Mouse (Mus musculus) olfactory bulb, adult 2 months (tissue): ENCODE data around the gene Ppard. TPM values are rescaled to one million over a fixed set of nuclear protein-coding genes. Genes with fewer than 3 reads are reported as not detected.

Source experiments
- H3K27ac ChIP-seq: fragments of 200-500 bp; 2 replicates; pipeline ENCODE4 v1.5.1; 2012; ENCODE audit warnings: low read depth, low read length; ENCODE audit not compliant: insufficient read depth
- H3K4me1 ChIP-seq: fragments of 200-500 bp; 2 replicates; pipeline ENCODE4 v1.6.1; 2012; ENCODE audit warnings: low read length; ENCODE audit not compliant: control insufficient read depth, insufficient read depth
- H3K4me3 ChIP-seq: fragments of 200-500 bp; 2 replicates; pipeline ENCODE4 v1.5.1; 2012; ENCODE audit warnings: mild to moderate bottlenecking, low read depth, low read length, moderate library complexity; ENCODE audit not compliant: insufficient read depth
- CTCF ChIP-seq: fragments of 200-500 bp; IDR thresholded peaks from 2 replicates; pipeline ENCODE4 v1.5.1; 2012; ENCODE audit warnings: low read depth, mild to moderate bottlenecking, low read length, moderate library complexity; ENCODE audit not compliant: insufficient read depth
- POLR2A ChIP-seq: fragments of 200-500 bp; IDR thresholded peaks from 2 replicates; pipeline ENCODE4 v1.6.1; 2012; ENCODE audit warnings: mild to moderate bottlenecking, low read depth, low read length, moderate library complexity; ENCODE audit not compliant: insufficient read depth
- WGBS: fragments of 180-500 bp; shearing (Covaris S2); methylation state at CpG from one replicate; pipeline ENCODE4 v1.1.7; 2018; 5-methylcytosine and 5-hydroxymethylcytosine counted together
- polyA plus RNA-seq: library from polyadenylated mRNA; stranded (reverse); fragments of >200 nt; gene quantifications from 2 replicates; pipeline ENCODE4 v1.2.4, GENCODE M21; 2012; ENCODE audit warnings: low replicate concordance; ENCODE audit not compliant: missing spikeins, insufficient read depth, insufficient read length

The Ppard gene
- polyA plus RNA-seq, 1 experiment, result not detected

DNA sequence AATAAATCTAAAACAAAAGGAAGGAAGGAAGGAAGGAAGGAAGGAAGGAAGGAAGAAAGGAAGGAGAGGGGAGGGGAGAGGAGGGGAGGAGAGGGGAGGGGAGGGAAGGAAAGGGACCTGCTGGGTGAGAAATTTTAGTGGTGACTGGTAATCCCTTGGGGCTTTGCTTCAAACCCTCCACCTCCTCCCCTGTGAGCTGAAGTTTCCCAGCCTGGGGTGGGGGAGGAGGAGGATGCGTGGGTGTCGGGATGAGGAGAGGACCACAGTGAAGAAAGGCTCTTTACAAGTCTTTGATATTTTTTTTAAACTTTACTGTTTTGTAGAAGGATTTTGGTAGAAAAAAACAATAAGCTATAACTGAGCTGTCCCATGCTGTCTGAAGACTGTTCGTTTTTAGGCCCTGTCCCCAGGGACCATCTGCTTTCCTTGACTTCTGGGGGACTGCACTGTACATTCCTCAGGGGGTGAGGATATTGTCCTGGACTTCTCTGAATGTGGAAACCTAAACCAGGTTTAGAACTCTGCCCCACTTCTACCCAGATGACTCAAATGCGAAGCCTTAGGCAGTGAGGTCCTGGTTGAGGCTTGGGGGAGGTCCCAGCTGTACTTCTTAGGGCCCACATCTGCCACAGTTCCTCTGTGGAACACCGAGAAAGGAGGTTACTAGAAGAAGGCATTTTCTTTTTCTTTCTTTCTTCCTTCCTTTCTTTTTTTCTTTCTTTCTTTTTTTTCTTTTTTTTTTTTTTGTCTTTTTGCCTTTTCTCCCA, 79.0 kb downstream of the Ppard start:
- WGBS, result 64% methylated on average over 5 of the region's 5 CpGs
- TF ChIP-seq CTCF (no peak), POLR2A (no peak)

GRCm38 (mm10) chr17:28312232-28313211, 80.0 kb downstream of the Ppard start:
- 20% methylated on average over 17 of the region's 17 CpGs for WGBS
- peak overlapping the region; percentile 98 for H3K4me3 ChIP-seq
- H3K4me1 ChIP-seq, result peaks cover 23% of the 10 kb centered on the region
- H3K27ac ChIP-seq, result no peak overlapping the region
- TF ChIP-seq POLR2A (no peak), CTCF (0 out of 2 replicates have a peak, but pooled peaks have one; percentile 14)

More for the DNA sequence above, 79.0 kb downstream of the Ppard start:
- Histone ChIP-seq H3K27ac (no peak overlapping the region), H3K4me1 (peaks cover 23% of the 10 kb centered on the region), H3K4me3 (no peak overlapping the region)

DNA sequence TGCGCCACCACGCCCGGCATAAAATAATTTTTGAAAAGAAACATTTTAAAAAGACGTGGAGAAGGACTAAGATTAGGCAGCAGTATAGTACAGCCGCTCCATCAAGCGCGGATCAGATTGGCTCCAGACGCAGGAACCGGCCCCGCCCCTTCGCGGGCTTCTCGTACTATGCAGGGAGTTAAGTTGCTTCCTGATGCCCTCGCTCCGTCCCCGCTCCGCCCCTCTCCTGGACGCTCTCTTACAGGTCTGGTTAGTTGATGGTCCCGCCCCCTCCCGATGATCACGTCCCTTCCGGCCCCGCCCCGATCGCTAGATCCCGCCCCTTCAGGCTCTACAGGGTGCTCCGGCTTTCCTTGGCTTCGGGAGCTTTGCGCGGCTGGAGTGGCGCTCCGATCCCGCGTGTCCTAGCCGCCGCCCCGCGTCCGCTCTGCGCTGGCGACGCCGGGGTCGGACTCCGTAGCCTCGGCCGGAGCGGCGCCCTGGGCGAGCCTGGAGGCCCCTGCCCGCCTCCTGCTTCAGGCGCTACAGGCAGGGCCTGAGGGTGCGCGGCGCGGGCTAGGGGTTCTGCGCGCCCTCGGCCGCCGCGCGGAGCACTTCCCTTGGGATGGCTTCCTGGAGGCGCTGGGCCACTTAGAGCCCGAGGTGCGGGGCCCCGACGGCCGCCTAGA, 80.8 kb downstream of the Ppard start, which contains the start of gene Fance:
Fance (plus strand) TSS at position 308 of the 668 bp plus-strand sequence.
- H3K4me3 ChIP-seq, result peak within 1 kb of the TSS; percentile 98
- WGBS, result under 1% methylated on average over 69 of the region's 69 CpGs
- TF ChIP-seq POLR2A (peak; percentile 66; the same call in 1 of the 2 replicates), CTCF (no peak)
- H3K27ac ChIP-seq, result peak within 1 kb of the TSS; percentile 60
- peaks cover 23% of the 10 kb centered on the region for H3K4me1 ChIP-seq

DNA sequence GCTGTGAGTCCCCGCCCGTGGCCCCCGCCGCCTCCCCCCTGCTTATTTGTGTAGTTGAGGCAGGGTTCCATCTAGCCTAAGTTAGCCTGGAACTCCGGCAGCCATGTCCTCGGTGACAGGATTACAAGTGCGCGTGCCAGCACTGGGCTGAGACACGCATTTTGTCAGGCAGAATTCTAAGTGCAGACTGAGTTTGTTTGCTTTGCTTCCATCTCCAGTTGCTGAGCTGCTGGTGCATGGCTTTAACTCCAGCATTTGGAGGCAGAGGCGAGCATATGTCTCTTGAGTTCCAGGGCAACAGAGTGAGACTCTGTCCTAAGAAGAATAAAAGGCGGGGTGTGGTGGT, 81.4 kb downstream of the Ppard start:
- Histone ChIP-seq H3K4me3 (peak overlapping the region; percentile 98), H3K27ac (no peak overlapping the region), H3K4me1 (peaks cover 19% of the 10 kb centered on the region)
- 3% methylated on average over 11 of the region's 11 CpGs for WGBS
- TF ChIP-seq CTCF, result no peak
- TF ChIP-seq POLR2A, result no peak

- WGBS, result 64% methylated on average over 20 of the region's 20 CpGs
These were observed 83.2 kb downstream of the Ppard start for GRCm38 (mm10) chr17:28315611-28316160.

GRCm38 (mm10) chr17:28316476-28316875, 84.0 kb downstream of the Ppard start:
- WGBS, result 92% methylated on average over 9 of the region's 9 CpGs
- no peak for TF ChIP-seq POLR2A
- TF ChIP-seq CTCF, result no peak
- Histone ChIP-seq H3K4me3 (no peak overlapping the region), H3K27ac (no peak overlapping the region), H3K4me1 (peaks cover 19% of the 10 kb centered on the region)

More at GRCm38 (mm10) chr17:28315611-28316160, 83.2 kb downstream of the Ppard start:
- TF ChIP-seq POLR2A (no peak), CTCF (no peak)
- Histone ChIP-seq H3K4me3 (no peak overlapping the region), H3K27ac (no peak overlapping the region), H3K4me1 (peaks cover 19% of the 10 kb centered on the region)

DNA sequence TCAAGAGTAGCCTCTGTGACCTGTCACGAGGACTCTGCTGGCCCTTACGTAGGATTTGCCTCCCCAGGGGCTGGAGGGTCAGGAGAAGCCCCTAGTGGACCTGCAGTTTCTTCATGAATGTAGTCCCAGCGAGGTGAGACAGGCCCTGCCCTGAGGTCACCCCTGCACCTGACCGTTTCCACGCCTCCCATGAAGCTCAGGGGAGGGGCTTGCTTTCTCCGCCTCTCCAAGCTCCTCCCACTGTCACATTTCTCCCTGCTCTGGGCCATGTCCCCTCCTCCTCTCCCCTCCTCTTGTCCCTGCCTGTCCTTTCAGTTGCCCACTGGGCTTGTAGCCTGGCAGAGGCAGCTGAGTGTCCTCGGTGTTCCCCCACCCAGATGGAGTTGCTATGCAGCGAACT, 84.6 kb downstream of the Ppard start:
- 63% methylated on average over 8 of the region's 8 CpGs for WGBS
- TF ChIP-seq POLR2A (no peak), CTCF (no peak)
- Histone ChIP-seq H3K4me3 (no peak overlapping the region), H3K4me1 (peaks cover 19% of the 10 kb centered on the region), H3K27ac (no peak overlapping the region)

- no peak overlapping the region for H3K27ac ChIP-seq
- TF ChIP-seq POLR2A (no peak), CTCF (no peak)
- no peak overlapping the region for H3K4me3 ChIP-seq
- H3K4me1 ChIP-seq, result peaks cover 19% of the 10 kb centered on the region
- WGBS, result 83% methylated on average over 9 of the region's 9 CpGs
These were observed 85.2 kb downstream of the Ppard start for GRCm38 (mm10) chr17:28317725-28318124.
